Mouse (Mus musculus) small intestine, adult 2 months (tissue): ENCODE data around the gene Inka2.

Experiments used
- CTCF ChIP-seq: fragments of 200-500 bp; IDR thresholded peaks from 2 replicates; pipeline ENCODE4 v1.5.1; 2012; ENCODE audit warnings: low read depth, mild to moderate bottlenecking, control low read depth, inconsistent platforms, low read length, moderate library complexity, mixed read lengths; ENCODE audit not compliant: insufficient replicate concordance, insufficient read length; ENCODE audit errors: extremely low read depth
- POLR2A ChIP-seq: fragments of 200-500 bp; IDR thresholded peaks from 2 replicates; pipeline ENCODE4 v1.6.1; 2012; ENCODE audit warnings: low read depth, mild to moderate bottlenecking, control low read depth, inconsistent platforms, low read length, moderate library complexity

- TF ChIP-seq POLR2A (no peak), CTCF (no peak)
These were observed 10.4 kb downstream of the Inka2 start for GRCm38 (mm10) chr3:105714820-105715167.
